Mouse (Mus musculus): ENCODE data around the gene Pla2g4b.
A peak's percentile ranks its signal among the peaks of the same experiment; 100 is the strongest.

Gene Pla2g4b

GRCm38 (mm10) chr2:120013831-120014486 lies 19.3 kb upstream of the Pla2g4b start:
- no peak for DNase-seq (ENCODE audit: low read depth, low spot score)

DNA sequence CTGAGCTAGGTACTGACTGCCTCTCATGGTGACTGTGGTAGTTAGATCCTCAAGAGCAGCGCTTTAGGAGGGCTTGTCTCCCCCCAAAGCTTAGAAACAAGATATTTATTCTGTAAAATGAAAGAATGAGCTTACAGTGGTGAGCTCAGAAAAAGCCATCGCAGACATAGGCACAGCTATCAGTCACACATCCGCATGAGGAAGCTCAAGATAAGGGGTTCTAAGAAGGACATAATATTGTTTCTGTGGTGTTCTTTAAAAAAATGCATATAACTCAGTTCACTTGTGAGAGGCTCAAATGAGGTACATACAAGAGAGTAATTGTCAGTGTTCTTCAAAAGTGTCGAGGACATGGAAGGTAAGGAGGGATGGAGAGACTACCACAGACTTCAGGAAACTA lies 17.3 kb upstream of the Pla2g4b start:
- no peak for DNase-seq (ENCODE audit: low read depth, low spot score)

- DNase-seq (ENCODE audit: low read depth, low spot score) = no peak
Observed at GRCm38 (mm10) chr2:120017599-120017998, 15.6 kb upstream of the Pla2g4b start.

DNA sequence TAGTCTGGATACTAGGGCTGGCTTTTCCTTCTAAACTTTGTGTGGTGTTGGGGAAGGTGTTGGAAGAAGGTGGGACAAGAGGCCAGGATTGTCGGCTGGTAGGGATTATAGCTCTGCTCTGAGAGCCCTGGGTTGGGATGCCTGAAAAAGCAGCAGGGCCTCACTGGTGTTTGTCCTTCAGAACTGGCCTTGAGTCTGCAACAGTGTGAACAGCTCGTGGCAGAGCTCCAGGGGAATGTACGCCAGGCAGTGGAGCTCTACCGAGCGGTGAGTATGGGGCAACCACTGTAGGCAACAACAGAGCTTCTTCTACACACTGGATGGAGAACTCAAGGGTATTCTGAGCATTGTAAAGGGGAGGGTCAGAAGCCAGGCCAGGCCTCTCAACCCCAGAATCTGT lies 8.9 kb upstream of the Pla2g4b start:
- no peak for DNase-seq (ENCODE audit: low read depth, low spot score)

DNA sequence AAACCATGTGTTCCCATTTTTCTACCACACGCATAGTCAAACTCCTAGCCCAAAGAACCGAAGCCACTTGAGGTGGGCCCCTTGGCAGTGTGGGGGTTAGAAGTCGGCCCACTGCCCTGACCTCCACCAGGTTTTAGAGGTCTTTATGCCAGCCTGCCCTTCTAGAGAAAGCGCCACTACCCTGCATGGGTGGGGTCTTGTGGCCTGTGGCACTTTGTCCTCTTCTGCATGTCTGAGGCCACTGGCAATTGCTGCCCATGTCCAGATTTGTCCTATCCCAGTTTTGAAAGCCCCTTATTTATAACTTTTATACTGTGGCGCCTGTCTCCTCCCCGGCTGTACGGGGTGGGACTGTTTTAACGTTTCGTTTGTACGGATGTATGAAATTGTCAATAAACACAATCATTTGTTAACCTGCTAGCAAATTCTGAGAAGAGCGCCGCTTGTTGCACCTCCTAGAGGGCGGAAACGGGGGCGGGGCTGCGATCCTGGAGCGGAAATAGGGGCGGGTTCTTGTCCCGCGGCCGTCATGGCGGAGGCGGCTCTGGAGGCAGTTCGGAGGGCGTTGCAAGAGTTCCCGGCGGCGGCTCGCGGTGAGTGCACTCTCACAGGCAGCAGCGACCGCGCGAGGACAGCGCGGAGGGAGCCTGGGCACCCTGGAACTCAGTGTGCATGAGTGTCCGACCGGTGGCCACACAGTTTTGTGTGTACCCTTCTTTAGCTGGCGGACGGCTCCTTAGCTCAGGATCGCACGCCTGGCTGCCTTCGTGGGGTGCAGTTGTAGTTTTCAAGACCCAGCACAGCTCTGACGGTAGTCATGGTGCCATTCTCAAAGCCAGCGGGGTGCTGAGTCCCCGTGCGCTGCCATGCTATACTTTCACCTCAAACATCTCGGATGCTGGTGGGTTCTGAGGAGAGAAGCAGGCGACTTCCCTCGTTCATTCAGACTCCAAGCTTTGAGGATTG lies 6.0 kb upstream of the Pla2g4b start, which contains the start of the genes Jmjd7 and Gm28042:
Jmjd7 (plus strand) TSS at position 500 of the 966 bp plus-strand sequence.
Gm28042 (plus strand) TSS at position 510 of the 966 bp plus-strand sequence.
- DNase-seq (ENCODE audit: low read depth, low spot score) = peak; percentile 77

DNA sequence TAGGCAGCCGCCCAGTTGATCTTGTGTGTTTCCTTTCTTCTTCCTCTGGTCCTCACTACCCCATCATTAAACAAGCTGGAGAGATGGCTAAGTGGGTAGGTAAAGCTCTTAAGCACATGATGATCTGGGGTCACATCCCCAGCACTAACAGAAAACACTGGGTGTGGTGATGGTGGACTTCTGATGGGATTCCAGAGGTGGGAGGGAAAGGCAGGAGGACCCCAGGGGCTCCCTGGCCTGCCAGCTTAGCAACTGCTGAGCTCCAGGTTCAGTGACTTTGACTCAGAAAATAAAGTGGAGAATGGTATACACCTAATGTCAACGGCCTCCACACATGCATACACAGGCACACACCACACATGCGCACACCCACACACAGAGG lies 5.3 kb upstream of the Pla2g4b start:
- DNase-seq (ENCODE audit: low read depth, low spot score) = peak; percentile 39

- DNase-seq (ENCODE audit: low read depth, low spot score) = no peak
Observed at GRCm38 (mm10) chr2:120030380-120030779, 2.8 kb upstream of the Pla2g4b start.

GRCm38 (mm10) chr2:120033726-120034125 lies 509 bp downstream of the Pla2g4b start:
- DNase-seq (ENCODE audit: low read depth, low spot score) = no peak

DNA sequence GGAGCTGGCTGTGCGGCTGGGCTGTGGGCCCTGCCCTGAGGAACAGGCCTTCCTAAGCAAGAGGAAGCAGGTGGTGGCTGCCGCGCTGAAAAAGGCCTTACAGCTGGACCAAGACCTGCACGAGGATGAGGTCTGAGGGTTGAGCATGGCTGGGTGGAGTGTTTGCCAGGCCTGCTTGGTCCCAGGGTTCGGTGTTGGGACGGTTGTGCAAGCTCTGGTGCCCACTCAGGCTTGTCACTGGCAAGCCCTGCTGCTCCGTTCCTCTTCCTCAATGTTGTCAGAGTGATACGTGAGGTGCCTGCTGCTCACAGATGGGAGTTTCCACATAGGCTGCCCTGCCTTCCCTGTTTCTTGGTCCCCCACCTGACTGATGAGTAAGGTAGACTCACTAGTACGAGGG lies 4.5 kb downstream of the Pla2g4b start:
- DNase-seq (ENCODE audit: low read depth, low spot score) = no peak

- no peak for DNase-seq (ENCODE audit: low read depth, low spot score)
Observed at GRCm38 (mm10) chr2:120040991-120041390, 7.8 kb downstream of the Pla2g4b start.

- peak; percentile 14 for DNase-seq (ENCODE audit: low read depth, low spot score)
Observed at GRCm38 (mm10) chr2:120044101-120044603, 10.9 kb downstream of the Pla2g4b start.

GRCm38 (mm10) chr2:120044676-120045075 lies 11.5 kb downstream of the Pla2g4b start:
- DNase-seq (ENCODE audit: low read depth, low spot score) = no peak

DNA sequence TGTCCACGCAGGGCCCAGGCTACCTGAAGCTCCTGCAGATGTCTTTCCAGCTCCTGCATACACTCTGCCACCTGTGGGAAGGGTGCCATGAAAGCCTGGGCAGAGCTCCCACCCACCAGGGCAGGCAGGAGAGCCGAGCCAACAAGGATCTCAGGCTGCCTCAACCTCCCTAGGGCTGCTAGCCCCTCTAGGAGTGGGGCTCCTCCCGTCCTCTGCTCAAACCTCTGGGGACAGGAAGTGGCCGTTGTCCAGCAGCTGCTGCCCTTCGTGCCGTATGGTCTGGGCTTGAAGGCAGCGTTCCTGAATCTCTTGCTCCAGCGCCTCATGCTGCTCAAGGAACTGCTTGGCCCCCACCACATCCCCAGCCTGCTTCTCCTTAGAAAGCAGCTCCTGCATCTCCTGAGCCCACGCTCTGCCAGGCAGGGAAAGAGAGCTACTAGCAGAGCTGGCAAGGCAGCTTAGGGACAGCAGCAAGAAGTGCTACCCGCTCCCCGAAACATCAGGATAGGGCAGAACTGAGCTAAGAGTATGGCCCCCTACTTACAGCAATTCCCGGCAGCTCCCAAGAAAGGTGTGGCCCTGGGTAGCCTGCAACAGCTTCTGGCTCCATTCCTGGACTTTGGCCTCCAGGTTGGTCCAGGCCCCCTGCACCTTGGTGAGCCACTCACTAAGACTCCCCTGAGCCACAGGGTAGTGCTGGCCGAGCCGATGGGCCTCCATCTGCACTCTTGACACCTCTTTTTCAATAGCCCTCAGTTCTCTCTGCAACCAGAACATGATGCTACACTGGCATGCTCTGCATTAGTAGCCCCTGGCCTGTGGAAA lies 13.5 kb downstream of the Pla2g4b start:
- DNase-seq (ENCODE audit: low read depth, low spot score) = no peak

DNA sequence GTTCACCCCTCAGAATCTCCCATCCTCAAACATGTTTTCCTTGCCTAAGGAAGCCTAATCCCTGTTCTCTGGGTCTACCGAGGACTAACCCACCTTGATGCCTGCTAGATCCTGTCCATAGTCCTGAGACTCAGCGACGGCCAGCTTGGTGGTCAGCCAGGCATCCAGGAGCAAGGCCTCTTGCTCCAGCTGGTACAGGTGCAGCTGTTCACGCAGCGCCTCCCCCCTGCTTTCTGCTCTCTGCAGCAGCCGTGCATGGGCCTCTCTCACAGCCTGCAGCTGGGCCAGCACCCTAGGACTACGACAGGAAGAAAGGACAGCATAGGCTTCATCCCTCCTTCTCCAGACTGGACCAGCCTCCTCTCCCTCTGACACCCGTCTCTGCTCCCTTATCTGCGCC lies 15.0 kb downstream of the Pla2g4b start:
- DNase-seq (ENCODE audit: low read depth, low spot score) = no peak

DNA sequence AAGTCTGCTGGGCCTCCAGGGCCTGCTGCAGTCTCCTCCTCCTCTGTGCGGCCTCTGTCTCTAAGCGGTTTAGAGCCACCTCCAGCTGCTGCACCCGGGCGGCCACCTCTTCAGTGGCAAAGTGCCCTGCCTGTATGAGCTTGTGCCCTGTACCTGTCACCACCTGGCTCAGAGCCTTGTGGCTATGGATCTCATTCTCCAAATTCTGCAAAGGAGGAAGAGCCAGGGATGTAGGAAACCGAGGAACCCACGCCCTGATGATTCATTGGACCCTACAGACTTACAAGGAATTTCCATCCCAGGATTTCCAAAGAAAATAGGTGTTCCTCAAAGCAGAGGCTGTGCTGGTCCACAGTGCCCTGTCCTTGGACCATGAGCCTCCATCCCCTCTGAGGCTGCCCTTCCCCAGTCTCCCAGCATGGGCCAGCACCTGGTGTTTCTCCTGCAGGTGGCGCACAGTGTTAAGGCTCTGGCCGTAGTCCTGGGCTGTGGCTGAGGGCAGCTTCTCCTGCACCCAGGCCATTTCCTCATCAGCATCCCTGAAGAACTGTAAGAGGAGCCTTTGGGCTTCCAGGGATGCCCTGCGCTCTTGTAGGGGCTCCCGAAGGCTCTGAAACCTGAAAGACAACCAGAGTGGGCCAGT lies 16.5 kb downstream of the Pla2g4b start:
- DNase-seq (ENCODE audit: low read depth, low spot score) = peak; percentile 23

- DNase-seq (ENCODE audit: low read depth, low spot score) = no peak
Observed at GRCm38 (mm10) chr2:120051405-120051804, 18.2 kb downstream of the Pla2g4b start.

DNA sequence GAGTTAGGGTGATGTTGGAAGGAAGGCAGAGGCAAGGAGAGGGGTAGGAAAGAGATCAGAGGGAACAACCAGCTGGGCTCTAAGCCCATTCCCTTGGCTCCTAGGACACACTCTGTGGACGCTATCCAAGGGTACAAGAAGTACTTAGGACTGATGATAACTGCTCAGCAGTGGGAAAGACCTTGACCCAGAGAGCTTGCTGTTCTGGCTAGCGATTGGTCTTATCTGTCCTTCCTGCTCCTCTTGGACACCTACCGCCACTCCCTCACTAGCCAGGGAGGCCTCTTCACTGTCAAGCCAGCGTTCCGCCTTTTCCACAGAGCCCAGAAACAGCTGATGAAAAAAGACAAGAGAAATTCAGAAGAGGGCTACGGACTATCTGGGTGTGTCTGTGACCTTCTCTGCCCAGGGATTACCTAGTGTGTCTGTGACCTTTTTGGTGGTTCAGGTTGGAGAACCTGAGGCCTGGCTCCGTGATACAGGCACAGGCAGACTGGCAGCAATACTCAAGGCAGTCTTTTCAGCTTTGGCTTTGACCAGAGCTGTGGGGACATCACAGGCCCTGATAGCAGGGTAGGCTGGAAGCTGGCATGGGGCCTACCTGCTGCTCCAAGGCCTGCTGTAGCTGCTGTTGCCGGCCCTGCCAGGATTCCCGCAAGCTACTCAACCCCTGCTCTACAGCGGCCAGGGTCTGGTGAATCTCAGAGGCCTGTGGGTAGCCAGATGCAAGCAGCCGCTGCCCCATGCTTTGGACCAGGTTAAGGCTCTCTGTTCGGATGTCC lies 21.7 kb downstream of the Pla2g4b start:
- no peak for DNase-seq (ENCODE audit: low read depth, low spot score)

GRCm38 (mm10) chr2:120055923-120056322 lies 22.7 kb downstream of the Pla2g4b start:
- no peak for DNase-seq (ENCODE audit: low read depth, low spot score)

- no peak for DNase-seq (ENCODE audit: low read depth, low spot score)
Observed at GRCm38 (mm10) chr2:120058818-120059217, 25.6 kb downstream of the Pla2g4b start.

DNA sequence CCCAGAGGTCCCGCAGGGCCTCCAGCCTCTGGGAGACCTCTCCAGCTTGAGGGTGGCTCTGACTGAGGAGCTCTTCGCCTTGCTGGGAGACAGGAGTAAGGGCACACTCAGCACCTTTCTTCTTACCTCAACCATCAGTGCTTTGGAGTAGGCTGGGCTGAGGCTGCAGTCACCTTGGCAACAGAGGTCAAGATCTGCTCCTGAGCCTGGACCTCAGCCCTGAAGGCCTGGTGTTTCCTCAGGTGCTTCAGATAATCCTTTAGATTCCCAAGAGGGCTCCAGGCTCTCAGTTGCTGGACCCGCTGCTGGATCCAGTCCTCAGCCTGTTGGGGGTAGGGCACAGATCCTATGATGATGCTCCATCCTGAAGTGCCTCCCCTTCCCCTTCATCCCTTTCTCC lies 26.2 kb downstream of the Pla2g4b start:
- DNase-seq (ENCODE audit: low read depth, low spot score) = no peak

Data from forelimb bud, embryonic 11.5 days (tissue).